Mouse (Mus musculus) G1E-ER4 (cell line): ENCODE measurements around the gene Col4a2. TPM values are rescaled to one million over a fixed set of nuclear protein-coding genes. Genes with fewer than 3 reads are reported as not detected.

Source experiments
- GATA1 ChIP-seq: IDR thresholded peaks from one replicate; pipeline ENCODE4 v1.8.0; 2012; ENCODE audit warnings: low read length, inconsistent platforms
- polyA plus RNA-seq: library from polyadenylated mRNA; stranded (reverse); fragments of >175 nt; gene quantifications from 2 replicates; pipeline ENCODE4 v1.2.3, GENCODE M21; 2012

Col4a2 gene
- polyA plus RNA-seq, 1 experiment, result not detected

DNA sequence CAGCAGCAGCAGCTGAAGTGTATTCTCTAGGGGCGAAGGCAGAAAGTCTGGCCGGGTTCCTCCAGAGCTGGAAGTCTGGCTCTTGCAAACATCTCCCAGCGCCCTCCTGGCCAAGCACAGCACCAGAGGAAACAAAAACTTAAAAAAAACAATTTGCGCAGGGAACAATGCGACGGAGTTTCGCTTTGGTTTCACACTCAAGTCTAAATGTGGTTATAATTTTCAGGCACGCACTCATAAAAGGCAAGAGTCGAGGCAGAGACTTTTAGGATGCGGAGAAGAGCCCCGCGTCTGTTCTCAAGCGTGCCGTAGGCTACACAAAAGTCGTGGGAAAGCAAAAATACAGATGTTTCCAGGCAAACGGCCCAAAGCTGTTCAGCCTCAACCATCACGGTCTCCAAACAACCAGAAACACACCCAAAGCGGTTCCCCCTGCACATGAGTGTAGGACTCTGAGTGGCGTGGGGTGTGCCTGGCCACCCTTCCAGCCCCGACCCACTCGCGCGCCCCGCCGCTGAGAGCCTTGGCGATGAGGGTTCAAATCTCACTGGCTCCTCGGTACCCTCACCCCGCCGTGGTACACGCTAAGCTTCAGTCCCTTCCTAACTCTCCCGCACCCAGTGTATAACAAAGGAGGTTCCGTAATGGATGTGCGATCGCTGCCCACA is 790 bp upstream of the Col4a2 start:
- no peak for TF ChIP-seq GATA1

DNA sequence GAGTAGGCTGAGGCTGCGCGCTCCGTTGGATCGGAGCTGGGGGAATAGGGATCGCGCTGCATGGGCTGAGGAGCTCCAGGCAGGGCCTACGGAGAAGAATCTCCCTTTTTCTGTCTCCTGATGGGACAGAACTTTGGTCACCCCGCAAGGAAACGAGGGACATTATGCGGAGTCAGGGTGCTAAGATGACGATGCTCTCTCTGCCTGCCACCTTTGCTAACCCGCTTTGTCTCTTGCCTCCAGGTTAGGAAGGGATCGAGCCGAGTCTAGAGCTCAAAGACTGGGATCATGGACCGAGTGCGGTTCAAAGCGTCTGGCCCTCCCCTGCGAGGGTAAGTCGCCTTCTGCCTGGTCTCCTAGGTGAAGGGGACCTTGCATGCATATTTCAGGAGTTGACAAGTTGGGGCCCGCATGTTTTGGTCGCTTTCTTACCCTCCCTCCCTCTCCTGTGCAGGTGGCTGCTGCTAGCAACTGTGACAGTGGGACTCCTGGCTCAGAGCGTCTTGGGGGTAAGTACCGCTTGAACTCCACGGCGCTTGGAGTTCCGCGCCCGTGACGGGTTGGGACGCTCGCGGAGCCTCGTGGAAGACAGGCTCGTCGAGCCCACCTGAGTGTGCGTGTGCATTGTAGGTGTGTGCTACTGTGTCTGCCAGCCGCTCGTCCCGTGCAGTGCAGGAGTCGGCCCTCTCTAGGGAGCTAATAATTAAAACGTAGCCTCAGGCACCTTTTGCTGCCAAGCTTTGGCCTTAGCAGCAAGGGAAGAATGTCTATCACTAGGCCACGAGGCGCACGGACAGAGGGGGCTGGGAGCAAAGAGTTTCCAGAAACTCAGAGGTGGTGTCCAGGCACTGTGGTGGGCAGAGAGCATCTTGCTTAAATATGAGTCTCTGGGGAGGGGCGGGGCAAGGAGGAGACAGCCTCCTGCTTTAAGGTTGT is 839 bp downstream of the Col4a2 start:
- TF ChIP-seq GATA1, result no peak

DNA sequence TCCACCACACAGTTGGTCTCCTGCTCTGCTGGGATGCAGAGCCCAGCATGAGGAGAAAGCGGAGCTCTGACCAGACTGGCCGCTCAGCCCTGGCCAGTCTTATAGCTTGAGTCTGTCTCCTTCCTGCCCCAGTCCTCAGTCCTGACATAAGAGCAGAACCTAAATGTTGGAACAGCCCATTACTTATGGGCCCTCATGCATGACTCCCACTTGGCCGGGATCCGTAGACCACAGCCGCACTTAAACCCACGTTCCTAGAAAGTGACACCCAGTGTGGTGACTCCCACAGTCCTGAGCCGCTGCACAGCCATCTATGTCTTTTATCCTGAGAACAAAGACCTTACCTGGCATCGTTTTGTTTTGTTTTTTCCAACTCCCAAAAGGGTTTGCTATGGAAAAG is 2.0 kb downstream of the Col4a2 start:
- TF ChIP-seq GATA1, result no peak

DNA sequence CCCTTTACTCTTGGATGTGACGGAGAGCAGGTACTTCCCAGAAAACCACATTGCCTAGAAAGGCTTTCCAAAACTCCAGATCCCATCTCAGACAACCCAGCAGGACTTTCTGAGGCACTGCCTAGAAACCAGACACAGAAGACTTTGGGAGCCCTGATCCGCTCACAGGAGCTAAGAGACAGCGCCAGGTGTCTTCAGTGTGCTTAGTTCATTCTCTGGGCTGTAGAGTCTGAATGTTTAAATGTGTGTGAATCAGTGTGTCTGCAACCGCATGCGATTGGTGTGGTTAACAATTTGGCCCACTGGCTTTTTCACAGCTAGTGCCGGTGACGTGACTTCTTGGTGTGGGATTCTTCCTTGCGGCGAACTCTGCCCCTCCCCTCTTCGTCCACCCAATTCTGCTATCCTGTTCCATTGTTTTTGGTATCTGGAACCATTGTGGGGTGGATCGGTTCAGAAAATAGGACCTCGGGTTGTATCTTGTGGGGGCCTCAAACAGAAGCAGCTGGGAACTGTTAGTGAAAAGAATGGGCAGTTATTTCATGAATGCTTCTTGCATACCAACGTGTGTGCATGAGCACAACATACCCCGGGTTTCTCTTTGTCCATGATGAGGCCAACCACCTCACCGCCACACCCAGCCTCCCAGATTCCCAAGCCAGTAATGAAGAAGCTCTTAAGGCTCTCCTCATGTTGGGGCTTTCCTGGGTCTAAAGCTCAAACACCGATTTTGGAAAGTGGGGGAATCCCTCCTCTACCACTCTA is 2.8 kb downstream of the Col4a2 start:
- no peak for TF ChIP-seq GATA1

DNA sequence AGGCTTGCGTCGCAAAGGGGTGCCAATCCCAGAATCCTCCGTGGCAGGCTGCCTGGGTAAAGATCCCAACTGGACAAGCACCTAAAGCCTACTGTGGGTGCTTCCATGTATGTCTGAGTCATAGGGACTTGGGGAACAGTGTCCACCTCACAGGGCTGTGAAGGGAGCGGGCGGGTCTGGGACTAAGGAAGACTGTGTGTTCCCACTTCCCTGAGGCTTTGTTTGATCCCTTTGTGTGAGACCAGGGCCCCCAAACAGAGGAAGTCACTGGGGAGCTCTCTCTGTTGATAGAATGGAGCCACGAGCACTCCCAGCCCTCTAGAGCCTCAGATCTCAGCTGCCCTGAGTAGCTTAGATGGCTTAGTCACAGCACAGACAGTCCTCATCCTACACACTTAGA is 3.5 kb downstream of the Col4a2 start:
- no peak for TF ChIP-seq GATA1

DNA sequence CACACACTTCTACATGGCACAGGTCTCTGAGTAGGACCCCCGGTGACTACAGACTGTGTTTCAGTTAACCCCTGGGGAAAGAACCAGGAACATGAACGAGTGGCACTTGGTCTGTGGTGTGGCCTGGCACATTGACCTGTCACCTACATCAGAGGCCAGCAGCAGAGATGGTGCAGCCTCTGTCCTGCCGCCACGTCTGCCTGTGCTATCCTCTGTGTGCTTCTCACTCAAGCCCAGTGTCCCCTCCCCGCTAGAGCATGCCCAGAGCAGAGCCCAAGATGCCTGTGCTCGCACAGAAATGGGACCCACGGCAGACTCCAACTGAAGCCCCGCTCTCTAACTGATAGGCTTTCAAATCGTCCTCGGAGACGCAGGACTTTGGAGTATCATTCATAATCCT is 6.8 kb downstream of the Col4a2 start:
- no peak for TF ChIP-seq GATA1

DNA sequence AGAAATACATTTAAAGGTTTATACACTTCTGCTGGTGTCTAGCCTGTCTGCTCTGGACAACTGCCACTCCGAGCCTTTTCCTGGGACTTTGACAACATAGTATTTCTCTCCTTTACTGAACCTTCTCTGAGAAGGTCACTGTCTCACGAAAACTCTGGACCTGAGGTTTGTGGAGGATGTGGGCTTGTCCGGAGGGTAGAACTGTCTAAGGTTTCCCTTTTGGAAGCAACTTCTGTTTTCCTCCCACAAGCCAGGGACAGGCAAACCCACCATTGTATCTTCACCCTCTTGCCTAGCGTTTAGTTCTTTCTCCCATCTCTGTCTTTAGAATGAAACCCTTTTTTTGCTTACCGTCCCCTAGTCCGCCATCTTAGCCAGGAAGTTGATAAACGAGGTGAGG is 9.2 kb downstream of the Col4a2 start:
- no peak for TF ChIP-seq GATA1

DNA sequence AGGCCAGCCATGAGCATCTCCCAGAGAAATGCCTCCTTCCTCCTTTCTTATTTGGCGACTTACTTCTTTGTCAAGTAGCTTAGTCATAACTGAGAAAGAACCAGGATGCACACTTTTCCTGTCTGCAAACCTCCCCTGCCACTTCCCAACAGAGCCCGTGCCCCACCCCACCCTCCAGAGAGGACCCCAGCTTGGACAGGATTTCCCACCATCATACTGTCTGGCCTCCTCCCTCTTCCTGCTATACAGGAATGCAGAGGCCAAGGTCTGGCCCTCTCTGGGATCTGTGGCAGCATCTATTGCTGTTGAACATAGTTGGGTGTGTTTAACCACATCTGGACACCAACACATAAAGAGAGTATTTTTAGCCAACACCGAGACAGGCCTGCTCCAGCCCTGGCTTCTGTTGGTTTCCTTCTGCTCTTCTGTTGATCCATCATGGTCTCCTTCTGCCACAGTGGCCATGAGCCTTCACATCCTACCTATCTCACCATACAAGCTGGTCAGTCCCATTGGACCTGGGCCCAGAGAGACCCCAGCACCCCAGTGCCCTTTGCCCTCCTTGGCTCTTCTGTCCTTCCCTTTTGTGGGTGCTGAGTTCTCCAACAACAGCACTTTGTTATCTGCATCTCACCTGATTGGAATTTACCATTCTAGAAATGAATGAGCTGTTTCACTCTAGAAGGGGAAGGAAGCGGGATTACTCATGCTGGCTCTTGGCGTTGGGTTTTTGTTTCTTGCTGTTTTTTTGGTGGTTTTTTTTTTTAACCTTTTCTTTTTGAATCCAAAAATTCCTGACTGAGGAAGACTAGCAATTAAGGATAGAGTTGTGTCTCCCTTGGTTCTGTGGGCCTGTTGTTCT is 10.3 kb downstream of the Col4a2 start:
- TF ChIP-seq GATA1, result no peak

DNA sequence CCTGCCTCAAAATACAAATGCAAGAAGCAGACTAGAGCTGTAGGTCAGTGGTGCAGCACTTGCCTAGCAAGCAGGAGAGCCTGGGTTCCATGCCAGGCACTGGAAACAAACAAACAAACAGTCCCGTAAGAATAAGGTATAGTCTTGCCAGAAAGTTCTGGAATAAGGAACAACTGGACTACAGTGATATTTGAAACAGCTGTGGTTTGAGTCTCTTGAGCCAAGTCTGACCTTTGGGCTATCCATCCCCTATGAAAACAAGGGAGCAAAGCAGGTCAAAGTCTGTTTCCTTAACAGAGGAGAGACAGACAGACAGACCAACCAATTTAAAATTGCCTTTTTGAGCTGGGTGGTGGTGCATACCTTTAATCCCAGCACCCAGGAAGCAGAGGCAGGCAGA is 11.1 kb downstream of the Col4a2 start:
- TF ChIP-seq GATA1, result no peak

DNA sequence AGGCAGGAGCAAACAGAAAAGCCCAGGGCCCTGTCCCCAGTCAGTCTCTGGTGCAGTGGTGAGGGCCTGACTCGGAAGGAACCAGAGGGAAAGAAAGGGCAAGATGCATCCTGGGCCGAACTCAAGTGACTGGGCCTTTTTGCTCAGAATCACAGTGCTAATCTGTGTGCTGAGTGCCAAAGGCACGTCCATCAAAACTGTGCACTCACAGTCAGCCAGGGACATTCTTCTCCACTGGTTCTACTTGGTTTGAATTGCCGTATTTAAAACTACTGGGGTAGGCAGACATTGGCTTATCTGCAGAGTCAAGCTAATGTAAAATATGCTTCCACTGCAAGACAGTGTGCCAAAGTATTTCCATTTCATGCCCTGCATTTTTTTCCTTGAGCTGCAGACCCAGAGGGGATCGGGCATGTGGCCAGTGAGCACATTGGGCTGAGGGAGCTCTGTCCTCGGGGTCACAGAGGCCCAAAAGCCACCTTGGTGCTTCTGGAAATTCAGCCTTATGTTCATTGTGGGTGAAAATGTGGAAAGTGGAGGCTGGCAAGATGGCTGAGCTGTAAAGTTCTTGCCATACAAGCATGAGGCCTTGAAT is 12.3 kb downstream of the Col4a2 start:
- TF ChIP-seq GATA1, result no peak

DNA sequence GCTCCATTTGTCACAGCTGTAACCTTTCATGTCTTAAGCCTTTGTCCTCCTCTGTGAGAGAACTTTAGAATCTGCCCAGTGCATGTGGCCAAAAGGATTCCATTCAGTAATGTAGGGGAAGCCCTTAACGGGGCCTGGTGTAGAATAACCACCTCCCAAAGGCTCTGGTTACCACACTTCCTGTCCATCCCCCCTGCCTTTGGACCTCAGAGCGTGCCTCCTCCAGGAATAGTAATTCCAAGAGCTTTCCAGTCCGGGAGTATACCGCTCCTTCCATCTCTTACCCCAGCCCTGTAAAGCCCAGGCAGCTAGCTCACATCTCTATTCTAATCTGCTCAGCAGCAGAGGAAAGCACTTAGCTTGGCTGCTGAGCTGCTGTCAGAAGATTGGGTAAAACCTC is 14.7 kb downstream of the Col4a2 start:
- no peak for TF ChIP-seq GATA1

DNA sequence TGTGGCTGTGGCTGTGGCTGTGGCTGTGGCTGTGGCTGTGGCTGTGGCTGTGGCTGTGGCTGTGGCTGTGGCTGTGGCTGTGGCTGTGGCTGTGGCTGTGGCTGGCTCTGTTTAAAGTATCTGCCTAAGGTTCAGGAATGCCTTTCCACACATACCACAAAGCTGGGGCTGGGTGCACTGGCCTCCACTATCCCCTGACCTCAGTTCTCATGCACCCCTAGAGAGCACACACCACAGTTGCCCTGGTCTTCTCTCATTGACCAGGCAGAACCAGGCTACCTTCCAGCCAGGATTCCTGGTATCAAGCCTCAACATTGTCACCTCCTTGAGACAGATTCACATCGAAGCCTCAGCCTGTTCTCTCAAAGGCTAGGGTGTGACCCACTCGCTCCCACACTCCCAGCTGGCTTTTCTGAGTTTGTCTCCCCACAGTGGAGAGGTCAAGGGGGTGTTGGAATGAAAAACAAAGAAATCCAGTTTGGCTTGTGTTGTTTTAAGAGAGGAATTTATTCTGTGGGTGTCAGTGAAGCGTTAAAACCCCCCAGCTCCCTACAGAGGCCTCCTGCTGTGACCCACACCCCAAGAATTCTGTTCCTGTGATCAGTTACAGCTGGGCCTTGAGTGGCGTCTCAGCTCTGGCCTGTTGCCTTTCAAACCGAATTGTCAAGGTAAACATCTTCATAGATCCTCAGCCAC is 15.3 kb downstream of the Col4a2 start:
- TF ChIP-seq GATA1, result no peak

DNA sequence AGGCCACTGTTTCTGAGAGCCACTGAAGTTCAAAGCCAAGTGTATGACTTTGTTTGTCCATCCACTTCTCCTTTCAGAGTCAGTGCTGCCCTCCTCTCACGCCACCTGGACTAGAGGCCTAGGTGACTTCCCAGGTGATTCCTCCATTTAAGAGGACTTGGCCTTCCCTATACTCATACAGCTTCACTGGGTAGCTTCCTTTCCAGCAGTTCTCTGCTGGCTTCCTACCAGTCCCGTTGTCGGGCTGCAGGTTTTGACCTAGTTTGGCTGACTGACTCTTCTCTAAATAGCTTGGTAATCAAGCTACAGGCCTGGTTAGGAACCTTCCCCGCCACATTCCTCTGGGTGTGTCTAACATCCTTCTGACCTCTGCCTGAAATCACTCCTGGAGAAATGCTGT is 19.0 kb downstream of the Col4a2 start:
- TF ChIP-seq GATA1, result no peak

DNA sequence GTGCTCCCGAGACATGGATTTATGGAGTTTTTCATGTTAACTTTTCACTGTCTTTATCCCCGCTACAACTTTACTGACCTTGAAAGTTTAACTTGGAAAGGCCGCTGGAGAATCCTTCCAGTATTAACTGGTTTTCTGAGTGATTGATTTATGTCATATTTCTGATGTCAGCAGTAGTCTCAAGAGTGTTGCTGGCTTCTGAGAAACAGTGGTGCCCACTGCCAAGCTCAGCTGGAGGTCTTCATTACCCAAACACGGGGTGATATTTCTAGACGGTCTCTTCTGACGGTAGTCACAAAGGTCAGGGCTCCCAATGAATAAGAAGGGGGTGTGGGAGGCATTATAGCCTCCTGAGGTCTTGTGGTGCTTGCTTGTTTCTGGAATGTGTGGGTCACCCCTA is 21.1 kb downstream of the Col4a2 start:
- TF ChIP-seq GATA1, result no peak
